In genomic region chr11:70762641-70763040, GRCm38 (mm10) we compare ENCODE assay signal across 14 mouse cellular contexts. TPM values are rescaled to one million over a fixed set of nuclear protein-coding genes. Genes with fewer than 3 reads are reported as not detected.
"Had no signal": no experiment of that assay in that cellular context is flagged by ENCODE, and none has a peak within 500 bp of the region (broad histone marks: within the 10 kb centered on the region; RNA-seq: fewer than 3 reads in every experiment).

No protein-coding gene starts in this region.

- H3K4me3 ChIP-seq: kidney, embryonic 15.5 days; left cerebral cortex, adult 2 months; limb, embryonic 10.5 days had no signal

- H3K36me3 ChIP-seq: liver, embryonic 15.5 days had no signal

- H3K27me3 ChIP-seq: kidney, embryonic 15.5 days had no signal

- H3K27ac ChIP-seq: left cerebral cortex, adult 2 months; limb, embryonic 10.5 days; liver, embryonic 15.5 days; midbrain, embryonic 10.5 days; stomach, postnatal 0 days had no signal

- DNase-seq: kidney, adult 2 months; kidney, postnatal 25 days; lung, adult 2 months; lung, postnatal 36 days; midbrain, embryonic 14.5 days; right cerebral cortex, postnatal 4 days; spleen, adult 18-20 months had no signal

RNA-seq across cellular contexts. Expression of gene Scimp, which starts 49.7 kb away (rescaled TPM):
- polyA plus RNA-seq: midbrain, embryonic 10.5 days; neural tube, embryonic 14.5 days had no signal
